Comparison of ENCODE assay signal across 8 mouse cellular contexts in genomic region chr14:72602521-72603193, GRCm38 (mm10).
A peak's percentile ranks its signal among the peaks of the same experiment; 100 is the strongest.
DNase-seq lines count a peak whose midpoint lies in the region; ATAC-seq and TF ChIP-seq lines count a peak whose summit lies in the region.

No protein-coding gene starts in this region.

- H3K9ac ChIP-seq in embryonic facial prominence, embryonic 15.5 days = peak overlapping the region; percentile 46
- peak overlapping the region; percentile 63 for H3K9ac ChIP-seq in limb, embryonic 12.5 days (replicated peaks)
- peak overlapping the region; percentile 74 for H3K9ac ChIP-seq in midbrain, embryonic 14.5 days (replicated peaks; ENCODE audit: low read length)

- ATAC-seq in embryonic facial prominence, embryonic 15.5 days (ENCODE audit: insufficient number of reproducible peaks, low FRiP score, low TSS enrichment, low read depth) = peak; percentile 91
- ATAC-seq in limb, embryonic 12.5 days (ENCODE audit: insufficient number of reproducible peaks, insufficient read depth, low FRiP score, low TSS enrichment, low read depth) = peak; percentile 95
- peak; percentile 92 for ATAC-seq in midbrain, embryonic 14.5 days (ENCODE audit: low FRiP score, low TSS enrichment)

- WGBS in embryonic facial prominence, embryonic 15.5 days = 1% methylated on average over 20 of the region's 20 CpGs
- WGBS in limb, embryonic 12.5 days = 4% methylated on average over 20 of the region's 20 CpGs
- 3% methylated on average over 20 of the region's 20 CpGs for WGBS in midbrain, embryonic 14.5 days

- TF ChIP-seq POLR2A in bone marrow macrophage, adult 2 months (IDR thresholded peaks at IDR 0.05; ENCODE audit: borderline replicate concordance, low read depth, low read length) = no peak

- H3K27me3 ChIP-seq in embryonic facial prominence, embryonic 15.5 days = no peaks in the 10 kb centered on the region
- no peaks in the 10 kb centered on the region for H3K27me3 ChIP-seq in limb, embryonic 12.5 days
- no peaks in the 10 kb centered on the region for H3K27me3 ChIP-seq in midbrain, embryonic 14.5 days (ENCODE audit: control insufficient read depth, insufficient read depth, low read length)

- peaks cover 20% of the 10 kb centered on the region for H3K4me1 ChIP-seq in bone marrow macrophage, adult 2 months (ENCODE audit: control insufficient read depth, insufficient read depth, low read length)
- H3K4me1 ChIP-seq in embryonic facial prominence, embryonic 15.5 days = peaks cover 9% of the 10 kb centered on the region; the same call in 1 of the 2 replicates
- H3K4me1 ChIP-seq in limb, embryonic 12.5 days (replicated peaks) = peaks cover 18% of the 10 kb centered on the region
- H3K4me1 ChIP-seq in midbrain, embryonic 14.5 days (ENCODE audit: control insufficient read depth, insufficient read depth, low read length) = peaks cover 21% of the 10 kb centered on the region

- peak; percentile 57 to 58 for DNase-seq in B cell, adult 2 months
- peak; percentile 90 for DNase-seq in heart, adult 8-10 months (ENCODE audit: low spot score)
- DNase-seq in kidney, adult 8-10 months = peak; percentile 92 to 94
- peak; percentile 96 for DNase-seq in midbrain, embryonic 14.5 days
- DNase-seq in spleen, adult 12 weeks (ENCODE audit: low spot score) = peak; percentile 59

- H3K27ac ChIP-seq in bone marrow macrophage, adult 2 months (ENCODE audit: insufficient read depth, low read depth, low read length) = peak overlapping the region; percentile 93
- H3K27ac ChIP-seq in embryonic facial prominence, embryonic 15.5 days (replicated peaks) = peak overlapping the region; percentile 82
- peak overlapping the region; percentile 84 for H3K27ac ChIP-seq in limb, embryonic 12.5 days
- H3K27ac ChIP-seq in midbrain, embryonic 14.5 days (replicated peaks; ENCODE audit: low read depth, low read length) = peak overlapping the region; percentile 87

- H3K36me3 ChIP-seq in embryonic facial prominence, embryonic 15.5 days = no peaks in the 10 kb centered on the region
- H3K36me3 ChIP-seq in limb, embryonic 12.5 days = peaks cover 8% of the 10 kb centered on the region
- peaks cover 6% of the 10 kb centered on the region for H3K36me3 ChIP-seq in midbrain, embryonic 14.5 days (ENCODE audit: control insufficient read depth, insufficient read depth, low read length)

- no peaks in the 10 kb centered on the region for H3K9me3 ChIP-seq in embryonic facial prominence, embryonic 15.5 days (replicated peaks)
- H3K9me3 ChIP-seq in limb, embryonic 12.5 days = no peaks in the 10 kb centered on the region
- H3K9me3 ChIP-seq in midbrain, embryonic 14.5 days (ENCODE audit: control insufficient read depth, low read length) = no peaks in the 10 kb centered on the region

- TF ChIP-seq CTCF in bone marrow macrophage, adult 2 months (IDR thresholded peaks at IDR 0.05; ENCODE audit: low read depth, low read length) = no peak

- H3K4me2 ChIP-seq in embryonic facial prominence, embryonic 15.5 days (replicated peaks) = peak overlapping the region; percentile 52
- H3K4me2 ChIP-seq in limb, embryonic 12.5 days = peak overlapping the region; percentile 74
- peak overlapping the region; percentile 78 for H3K4me2 ChIP-seq in midbrain, embryonic 14.5 days (ENCODE audit: low read length)

- H3K4me3 ChIP-seq in bone marrow macrophage, adult 2 months (ENCODE audit: insufficient read depth, low read length) = peak overlapping the region; percentile 63
- peak overlapping the region; percentile 53 for H3K4me3 ChIP-seq in embryonic facial prominence, embryonic 15.5 days (replicated peaks)
- peak overlapping the region; percentile 48 for H3K4me3 ChIP-seq in limb, embryonic 12.5 days (replicated peaks)
- peak overlapping the region; percentile 57 for H3K4me3 ChIP-seq in midbrain, embryonic 14.5 days (replicated peaks; ENCODE audit: low read depth, low read length)

Comparison
In these comparisons a context has a peak if more than half of its experiments do, and no peak if none do; other contexts are left out.
1. Peak in every context shown above with its lines: DNase-seq, ATAC-seq, H3K4me3 ChIP-seq and H3K27ac ChIP-seq.